Mouse (Mus musculus) G1E (cell line): ENCODE results near the gene Rcan3. TPM values are rescaled to one million over a fixed set of nuclear protein-coding genes. Genes with fewer than 3 reads are reported as not detected.
A peak's percentile ranks its signal among the peaks of the same experiment; 100 is the strongest.

Experiments
- ATAC-seq: 2 replicates; pipeline ENCODE4 v1.8.0; 2016; ENCODE audit warnings: mild to moderate bottlenecking; ENCODE audit not compliant: insufficient number of reproducible peaks, poor library complexity, low FRiP score, severe bottlenecking; ENCODE audit errors: extremely low read depth
- DNase-seq: peaks from one replicate; pipeline ENCODE4 v3.0.0; 2012; ENCODE audit warnings: low spot score
- H3K27me3 ChIP-seq: 2 replicates; pipeline ENCODE4 v1.6.1; 2012; ENCODE audit warnings: mild to moderate bottlenecking, low read length, inconsistent platforms; ENCODE audit not compliant: insufficient read depth
- H3K36me3 ChIP-seq: replicated peaks from 2 replicates; pipeline ENCODE3; 2012; ENCODE audit warnings: mild to moderate bottlenecking, inconsistent platforms
- H3K4me1 ChIP-seq: 2 replicates; pipeline ENCODE4 v1.6.1; 2012; ENCODE audit warnings: low read depth, low read length, inconsistent platforms, mixed read lengths; ENCODE audit not compliant: insufficient read depth
- H3K4me3 ChIP-seq: 2 replicates; pipeline ENCODE4 v1.5.1; 2012; ENCODE audit warnings: low read depth, mild to moderate bottlenecking, inconsistent platforms, low read length, moderate library complexity, mixed read lengths
- H3K9me3 ChIP-seq: replicated peaks from 2 replicates; pipeline ENCODE4 v1.6.1; 2012; ENCODE audit warnings: inconsistent platforms
- CTCF ChIP-seq: IDR thresholded peaks from 2 replicates; pipeline ENCODE4 v1.5.1; 2012; ENCODE audit warnings: low read depth, low read length, inconsistent platforms, mixed read lengths
- GATA1 ChIP-seq: IDR thresholded peaks from 2 replicates; pipeline ENCODE4 v1.6.1; 2012; ENCODE audit warnings: borderline replicate concordance, low read length, inconsistent platforms, mixed read lengths
- GATA2 ChIP-seq: IDR thresholded peaks from 2 replicates; pipeline ENCODE4 v1.6.1; 2012; ENCODE audit warnings: low read depth, low read length, inconsistent platforms, borderline replicate concordance
- POLR2AphosphoS5 ChIP-seq: IDR thresholded peaks from 2 replicates; pipeline ENCODE4 v1.6.1; 2012; ENCODE audit warnings: low read depth, low read length, inconsistent platforms; ENCODE audit not compliant: insufficient replicate concordance
- TAL1 ChIP-seq: conservative IDR thresholded peaks from 2 replicates; pipeline ENCODE4 v1.6.1; 2012; ENCODE audit warnings: low read depth, low read length, inconsistent platforms, mixed read lengths
- polyA plus RNA-seq: library from polyadenylated mRNA; stranded (reverse); fragments of >175 nt; gene quantifications from 2 replicates; pipeline ENCODE4 v1.2.3, GENCODE M21; 2012
- total RNA-seq, 2 experiments: library from RNA; stranded (forward) in 1 of 2; stranded (reverse) in 1 of 2; fragments of 200-1000 nt in 1 of 2; fragments of >200 nt in 1 of 2; fragmentation: Nextera tagmentation in 1 of 2; gene quantifications; 2 replicates each; pipeline ENCODE4 v1.2.3; 2014 to 2017

Gene Rcan3
- total and polyA plus RNA-seq, 3 experiments, result 8.6 to 20.1 (median 13.2) TPM

DNA sequence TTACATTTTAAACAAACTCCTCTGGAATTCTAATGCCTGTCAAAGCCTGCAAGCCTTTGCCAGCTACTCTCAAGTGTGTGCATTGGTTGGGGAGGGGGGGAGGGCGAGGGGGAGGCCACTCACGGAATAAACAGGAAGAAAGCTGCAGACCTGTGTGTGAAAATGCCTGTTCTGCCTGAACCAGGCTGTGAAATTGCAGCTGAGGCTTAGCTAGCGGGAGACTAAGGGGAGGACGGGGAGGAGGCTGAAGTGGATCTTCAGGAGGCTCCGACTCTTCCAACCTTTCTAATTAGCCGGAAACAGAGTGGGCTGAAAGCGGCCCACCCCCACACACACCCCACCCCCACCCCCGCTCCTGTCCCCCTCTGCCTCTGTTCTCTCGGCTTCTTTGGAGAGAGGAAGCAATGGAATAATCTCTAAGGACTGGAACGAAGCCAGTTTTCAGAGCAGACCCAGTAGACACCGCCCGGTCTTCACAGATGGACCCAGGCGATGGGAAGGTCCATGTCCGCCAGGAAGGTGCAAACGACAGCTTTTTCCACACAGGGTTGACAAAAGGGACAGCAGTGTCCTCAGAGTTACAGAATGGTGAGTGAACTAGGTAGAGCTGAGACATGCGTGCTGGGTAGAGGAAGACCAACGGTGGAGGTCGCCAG, 17.8 kb upstream of the Rcan3 start:
- Histone ChIP-seq H3K4me3 (no peak overlapping the region), H3K27me3 (peaks cover 6% of the 10 kb centered on the region; the same call in 1 of the 2 replicates), H3K36me3 (peaks cover 32% of the 10 kb centered on the region), H3K4me1 (peaks cover 2% of the 10 kb centered on the region; the same call in 1 of the 2 replicates), H3K9me3 (no peaks in the 10 kb centered on the region)
- no peak for TF ChIP-seq CTCF
- TF ChIP-seq TAL1, result no peak
- TF ChIP-seq GATA1, result no peak
- TF ChIP-seq GATA2, result no peak
- TF ChIP-seq POLR2AphosphoS5, result no peak
- ATAC-seq, result no peak
- no peak for DNase-seq

GRCm38 (mm10) chr4:135442473-135442872, 8.8 kb upstream of the Rcan3 start:
- TF ChIP-seq POLR2AphosphoS5, result no peak
- TF ChIP-seq TAL1, result no peak
- no peak for TF ChIP-seq GATA1
- TF ChIP-seq GATA2, result no peak
- TF ChIP-seq CTCF, result no peak
- Histone ChIP-seq H3K9me3 (no peaks in the 10 kb centered on the region), H3K36me3 (no peaks in the 10 kb centered on the region), H3K4me1 (peaks cover 17% of the 10 kb centered on the region), H3K4me3 (no peak overlapping the region), H3K27me3 (peaks cover 3% of the 10 kb centered on the region; the same call in 1 of the 2 replicates)
- DNase-seq (no peak), ATAC-seq (no peak)

DNA sequence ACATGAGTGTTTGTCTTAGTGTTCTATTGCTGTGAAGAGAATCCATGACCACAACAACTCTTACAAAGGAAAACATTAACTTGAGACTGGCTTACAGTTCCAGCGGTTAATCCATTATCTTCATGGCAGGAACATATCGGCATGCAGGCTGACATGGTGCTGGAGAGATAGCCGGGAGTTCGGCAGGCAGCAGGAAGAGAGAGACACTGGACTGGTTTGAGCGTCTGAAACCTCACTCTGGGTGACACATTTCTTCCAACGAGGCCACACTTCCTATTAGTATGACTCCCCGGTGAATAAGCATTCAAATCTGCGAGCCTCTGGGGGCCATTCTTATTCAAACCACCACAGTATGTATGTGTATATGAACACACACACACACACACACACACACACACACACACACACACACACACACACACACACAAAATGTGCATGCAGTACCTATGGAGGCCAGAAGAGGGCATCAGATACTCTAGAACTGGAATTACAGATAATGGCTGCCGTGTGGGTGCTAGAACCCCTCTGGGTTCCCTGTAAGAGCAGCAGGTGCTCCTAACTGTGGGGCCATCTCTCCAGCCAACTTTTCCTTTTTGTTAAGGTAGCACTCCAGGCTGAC, 6.4 kb upstream of the Rcan3 start:
- no peaks in the 10 kb centered on the region for H3K27me3 ChIP-seq
- ATAC-seq (no peak; the same call in none of the 2 replicates), DNase-seq (no peak)
- no peaks in the 10 kb centered on the region for H3K36me3 ChIP-seq
- H3K4me3 ChIP-seq, result no peak overlapping the region
- TF ChIP-seq POLR2AphosphoS5 (no peak), CTCF (peak; percentile 64), GATA2 (no peak)
- H3K4me1 ChIP-seq, result peaks cover 23% of the 10 kb centered on the region
- no peaks in the 10 kb centered on the region for H3K9me3 ChIP-seq

DNA sequence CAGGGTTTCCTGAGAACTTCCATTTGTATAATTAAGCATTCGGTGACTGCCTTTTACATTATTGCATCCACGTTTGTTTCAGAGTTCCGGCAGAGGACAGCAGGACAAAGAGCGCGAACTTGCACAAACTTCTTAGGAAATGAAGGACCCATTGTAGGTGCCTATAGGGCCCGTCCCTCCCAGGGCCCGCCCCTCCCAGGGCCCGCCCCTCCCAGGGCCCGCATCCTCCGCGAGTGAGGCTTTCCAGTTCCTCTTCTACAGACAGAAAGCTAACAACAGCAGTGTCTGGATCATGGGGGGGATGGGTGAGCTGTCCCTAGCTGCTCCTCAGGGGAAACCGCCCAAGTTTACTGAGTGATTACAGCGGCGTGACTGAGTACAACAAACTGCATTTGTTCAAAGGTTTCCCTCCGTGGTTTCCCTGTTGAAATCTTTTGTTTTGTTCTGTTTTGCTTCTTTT, 5.6 kb upstream of the Rcan3 start:
- ATAC-seq (peak; percentile 86), DNase-seq (peak; percentile 88)
- no peak overlapping the region; the same call in 1 of the 2 replicates for H3K4me3 ChIP-seq
- TF ChIP-seq GATA1 (no peak), TAL1 (no peak), POLR2AphosphoS5 (no peak), GATA2 (no peak), CTCF (no peak)
- H3K36me3 ChIP-seq, result no peaks in the 10 kb centered on the region
- peaks cover 29% of the 10 kb centered on the region for H3K4me1 ChIP-seq
- H3K27me3 ChIP-seq, result no peaks in the 10 kb centered on the region
- H3K9me3 ChIP-seq, result no peaks in the 10 kb centered on the region

DNA sequence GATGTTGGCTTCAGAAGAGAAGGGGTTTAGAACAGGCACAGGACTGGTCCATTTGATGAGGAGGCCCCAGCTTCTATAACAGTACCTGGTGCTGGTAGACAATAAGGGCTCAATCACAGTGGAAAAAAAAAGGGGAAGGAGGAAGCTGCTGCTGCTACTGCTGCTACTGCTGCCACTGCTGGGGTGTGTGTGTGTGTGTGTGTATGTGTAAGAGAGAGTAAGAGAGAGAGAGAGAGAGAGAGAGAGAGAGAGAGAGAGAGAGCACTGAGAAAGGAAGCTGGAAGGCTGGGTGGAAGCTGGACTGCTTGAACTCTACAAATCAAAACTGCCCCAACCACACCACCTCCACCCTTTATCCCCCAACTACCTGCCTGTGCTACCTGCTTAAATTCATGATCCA, 4.3 kb upstream of the Rcan3 start:
- Histone ChIP-seq H3K4me1 (peaks cover 39% of the 10 kb centered on the region), H3K9me3 (no peaks in the 10 kb centered on the region), H3K4me3 (no peak overlapping the region), H3K36me3 (no peaks in the 10 kb centered on the region), H3K27me3 (no peaks in the 10 kb centered on the region)
- TF ChIP-seq GATA2 (no peak), POLR2AphosphoS5 (no peak), CTCF (no peak), GATA1 (no peak), TAL1 (no peak)
- DNase-seq (no peak), ATAC-seq (no peak)

DNA sequence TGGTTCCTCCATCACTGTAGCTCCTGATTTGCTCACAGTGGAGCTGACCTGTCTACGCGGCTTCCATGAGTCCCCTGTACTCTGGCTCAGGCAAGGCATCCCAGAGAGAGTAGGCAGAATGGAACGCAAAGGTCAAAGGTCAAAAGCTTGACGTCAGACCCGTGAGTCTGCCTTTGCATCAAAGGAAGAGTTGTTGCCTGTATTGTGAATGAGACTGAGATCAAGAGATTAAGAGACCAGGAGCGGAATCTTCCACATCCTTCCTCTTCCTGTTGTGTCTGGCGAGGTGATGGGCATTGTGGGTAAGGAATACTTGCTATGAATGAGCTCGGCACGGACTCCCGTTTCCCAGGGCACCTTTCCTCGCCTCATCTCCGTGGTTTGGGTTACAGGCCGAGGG, 2.6 kb upstream of the Rcan3 start:
- Histone ChIP-seq H3K27me3 (no peaks in the 10 kb centered on the region), H3K4me3 (no peak overlapping the region), H3K4me1 (peaks cover 41% of the 10 kb centered on the region), H3K36me3 (no peaks in the 10 kb centered on the region), H3K9me3 (no peaks in the 10 kb centered on the region)
- TF ChIP-seq POLR2AphosphoS5, result no peak
- no peak for ATAC-seq
- DNase-seq, result no peak
